Mouse (Mus musculus) midbrain, embryonic 14.5 days (tissue): Measurements from ENCODE around the gene Gys2. TPM values are rescaled to one million over a fixed set of nuclear protein-coding genes. Genes with fewer than 3 reads are reported as not detected.

Source experiments
- ATAC-seq: fragments of 200-750 bp; cut with Nextera tagmentation; 2 replicates; pipeline ENCODE4 v1.8.0; 2017; ENCODE audit warnings: moderate number of reproducible peaks, moderate library complexity; ENCODE audit not compliant: low FRiP score, low TSS enrichment
- DNase-seq: peaks from one replicate; pipeline ENCODE4 v3.0.0-alpha.2; 2015
- H3K27ac ChIP-seq: fragments of 300-500 bp; sonication (generic); replicated peaks from 2 replicates; pipeline ENCODE4 v1.5.1; 2014; ENCODE audit warnings: mild to moderate bottlenecking, low read depth, low read length, moderate library complexity
- H3K27me3 ChIP-seq: fragments of 300-500 bp; sonication (generic); 2 replicates; pipeline ENCODE4 v1.6.1; 2014; ENCODE audit warnings: low read length, control low read depth, mixed read lengths; ENCODE audit not compliant: control insufficient read depth, insufficient read depth
- H3K36me3 ChIP-seq: fragments of 300-500 bp; sonication (generic); 2 replicates; pipeline ENCODE4 v1.6.1; 2014; ENCODE audit warnings: low read length, control low read depth; ENCODE audit not compliant: control insufficient read depth, insufficient read depth
- H3K4me1 ChIP-seq: fragments of 300-500 bp; sonication (generic); 2 replicates; pipeline ENCODE4 v1.6.1; 2014; ENCODE audit warnings: mild to moderate bottlenecking, antibody characterized with exemption, low read length, control low read depth; ENCODE audit not compliant: control insufficient read depth, insufficient read depth
- H3K4me2 ChIP-seq: fragments of 300-500 bp; sonication (generic); 2 replicates; pipeline ENCODE4 v1.6.1; 2014; ENCODE audit warnings: mild to moderate bottlenecking, low read length, moderate library complexity
- H3K4me3 ChIP-seq: fragments of 300-500 bp; sonication (generic); replicated peaks from 2 replicates; pipeline ENCODE4 v1.5.1; 2014; ENCODE audit warnings: low read depth, low read length
- H3K9ac ChIP-seq: fragments of 300-500 bp; sonication (generic); replicated peaks from 2 replicates; pipeline ENCODE4 v1.6.1; 2014; ENCODE audit warnings: mild to moderate bottlenecking, low read length, moderate library complexity
- H3K9me3 ChIP-seq: fragments of 300-500 bp; sonication (generic); 2 replicates; pipeline ENCODE4 v1.6.1; 2016; ENCODE audit warnings: low read length, control low read depth, mixed read lengths; ENCODE audit not compliant: control insufficient read depth
- WGBS: fragments of 180-500 bp; shearing (Covaris S2); extraction: QIAGEN DNeasy Blood & Tissue Kit; methylation state at CpG from one replicate; pipeline ENCODE4 v1.1.7; 2014; 5-methylcytosine and 5-hydroxymethylcytosine counted together
- polyA plus RNA-seq: library from polyadenylated mRNA; unstranded; fragments of >200 nt; fragmentation: Nextera tagmentation; extraction: Ambion mirVana; gene quantifications from 2 replicates; pipeline ENCODE4 v1.2.1, GENCODE M21; 2014

Gene Gys2
- polyA plus RNA-seq, 1 experiment from 2014 or later = not detected

- H3K27me3 ChIP-seq = no peaks in the 10 kb centered on the region
- no peaks in the 10 kb centered on the region for H3K9me3 ChIP-seq
- no peak overlapping the region for H3K27ac ChIP-seq
- H3K4me1 ChIP-seq = no peaks in the 10 kb centered on the region
- H3K9ac ChIP-seq = no peak overlapping the region
- ATAC-seq (no peak), DNase-seq (no peak)
- H3K36me3 ChIP-seq = no peaks in the 10 kb centered on the region
- 86% methylated on average over 8 of the region's 8 CpGs for WGBS
- no peak overlapping the region for H3K4me2 ChIP-seq
- no peak overlapping the region for H3K4me3 ChIP-seq
These were observed 1.8 kb downstream of the Gys2 start for GRCm38 (mm10) chr6:142471141-142471540.

GRCm38 (mm10) chr6:142469602-142470001, 3.3 kb downstream of the Gys2 start:
- H3K4me2 ChIP-seq = no peak overlapping the region
- no peak for ATAC-seq
- DNase-seq = peak; percentile 67

GRCm38 (mm10) chr6:142462194-142462593, 10.7 kb downstream of the Gys2 start:
- Histone ChIP-seq H3K27me3 (no peaks in the 10 kb centered on the region), H3K4me1 (peaks cover 6% of the 10 kb centered on the region; the same call in 1 of the 2 replicates), H3K4me2 (no peak overlapping the region), H3K36me3 (no peaks in the 10 kb centered on the region), H3K9ac (no peak overlapping the region), H3K27ac (no peak overlapping the region), H3K9me3 (no peaks in the 10 kb centered on the region), H3K4me3 (no peak overlapping the region)
- WGBS = 74% methylated on average over 6 of the region's 6 CpGs
- ATAC-seq (no peak), DNase-seq (no peak)

More at GRCm38 (mm10) chr6:142469602-142470001, 3.3 kb downstream of the Gys2 start:
- Histone ChIP-seq H3K27me3 (no peaks in the 10 kb centered on the region), H3K36me3 (no peaks in the 10 kb centered on the region), H3K9me3 (no peaks in the 10 kb centered on the region), H3K27ac (no peak overlapping the region), H3K4me3 (no peak overlapping the region), H3K4me1 (no peaks in the 10 kb centered on the region), H3K9ac (no peak overlapping the region)
- WGBS = 58% methylated on average over 4 of the region's 4 CpGs

- peak; percentile 41; the same call in 1 of the 2 replicates for ATAC-seq
These were observed 13.8 kb downstream of the Gys2 start for GRCm38 (mm10) chr6:142459017-142459678.

GRCm38 (mm10) chr6:142458010-142458409, 14.9 kb downstream of the Gys2 start:
- no peaks in the 10 kb centered on the region for H3K36me3 ChIP-seq
- ATAC-seq = peak; percentile 35; the same call in 1 of the 2 replicates

More at GRCm38 (mm10) chr6:142459017-142459678, 13.8 kb downstream of the Gys2 start:
- no peaks in the 10 kb centered on the region for H3K36me3 ChIP-seq
- peak overlapping the region; percentile 27; the same call in 1 of the 2 replicates for H3K4me2 ChIP-seq
- no peak overlapping the region for H3K4me3 ChIP-seq
- no peak overlapping the region for H3K9ac ChIP-seq
- peak overlapping the region; percentile 52; the same call in 1 of the 2 replicates for H3K27ac ChIP-seq
- WGBS = 58% methylated on average over 14 of the region's 14 CpGs
- DNase-seq = peak; percentile 67
- H3K4me1 ChIP-seq = peaks cover 6% of the 10 kb centered on the region; the same call in 1 of the 2 replicates
- H3K9me3 ChIP-seq = no peaks in the 10 kb centered on the region
- H3K27me3 ChIP-seq = no peaks in the 10 kb centered on the region

GRCm38 (mm10) chr6:142455314-142455996, 17.5 kb downstream of the Gys2 start:
- ATAC-seq (no peak), DNase-seq (no peak)
- Histone ChIP-seq H3K9me3 (no peaks in the 10 kb centered on the region), H3K4me2 (no peak overlapping the region), H3K9ac (no peak overlapping the region), H3K36me3 (no peaks in the 10 kb centered on the region), H3K4me3 (no peak overlapping the region), H3K4me1 (peaks cover 6% of the 10 kb centered on the region; the same call in 1 of the 2 replicates), H3K27me3 (no peaks in the 10 kb centered on the region), H3K27ac (no peak overlapping the region)
- WGBS = 70% methylated on average over 7 of the region's 7 CpGs

More at GRCm38 (mm10) chr6:142458010-142458409, 14.9 kb downstream of the Gys2 start:
- Histone ChIP-seq H3K27ac (no peak overlapping the region), H3K4me1 (peaks cover 6% of the 10 kb centered on the region; the same call in 1 of the 2 replicates), H3K4me3 (no peak overlapping the region), H3K9ac (no peak overlapping the region), H3K9me3 (no peaks in the 10 kb centered on the region), H3K27me3 (no peaks in the 10 kb centered on the region), H3K4me2 (no peak overlapping the region)
- WGBS = 24% methylated on average over 7 of the region's 7 CpGs
- peak; percentile 51 for DNase-seq

GRCm38 (mm10) chr6:142453311-142453710, 19.6 kb downstream of the Gys2 start:
- Histone ChIP-seq H3K4me1 (peaks cover 3% of the 10 kb centered on the region; the same call in 1 of the 2 replicates), H3K4me3 (no peak overlapping the region), H3K9me3 (no peaks in the 10 kb centered on the region), H3K27me3 (no peaks in the 10 kb centered on the region), H3K9ac (no peak overlapping the region), H3K27ac (no peak overlapping the region), H3K36me3 (no peaks in the 10 kb centered on the region), H3K4me2 (no peak overlapping the region)
- DNase-seq = no peak
- ATAC-seq = no peak
- 89% methylated on average over 2 of the region's 2 CpGs for WGBS

GRCm38 (mm10) chr6:142451381-142451780, 21.5 kb downstream of the Gys2 start:
- H3K4me3 ChIP-seq = no peak overlapping the region
- no peaks in the 10 kb centered on the region for H3K4me1 ChIP-seq
- H3K27me3 ChIP-seq = no peaks in the 10 kb centered on the region
- no peaks in the 10 kb centered on the region for H3K9me3 ChIP-seq
- no peak overlapping the region for H3K27ac ChIP-seq
- no peak overlapping the region for H3K4me2 ChIP-seq
- DNase-seq (no peak), ATAC-seq (no peak)
- no peak overlapping the region for H3K9ac ChIP-seq
- H3K36me3 ChIP-seq = no peaks in the 10 kb centered on the region
- 83% methylated on average over 12 of the region's 12 CpGs for WGBS
